Mouse (Mus musculus): ENCODE results near the gene Clcn5. TPM values are rescaled to one million over a fixed set of nuclear protein-coding genes. Genes with fewer than 3 reads are reported as not detected.
A peak's percentile ranks its signal among the peaks of the same experiment; 100 is the strongest.

Gene Clcn5
- polyA plus RNA-seq, 1 experiment from 2014 or later = 26.0 TPM

GRCm38 (mm10) chrX:7188311-7188807 is 130.8 kb downstream of the Clcn5 start:
- Histone ChIP-seq H3K4me2 (replicated peaks) (peak overlapping the region; percentile 48), H3K4me1 (no peaks in the 10 kb centered on the region), H3K4me3 (peak overlapping the region; percentile 31), H3K9me3 (no peaks in the 10 kb centered on the region), H3K27me3 (no peaks in the 10 kb centered on the region), H3K36me3 (0 out of 2 replicates have a peak, but pooled peaks cover 1% of the 10 kb centered on the region), H3K27ac (peak overlapping the region; percentile 85), H3K9ac (peak overlapping the region; percentile 7; the same call in 1 of the 2 replicates)
- 22% methylated on average over 17 of the region's 17 CpGs for WGBS
- ATAC-seq (ENCODE audit: insufficient number of reproducible peaks, insufficient read depth, low FRiP score, low TSS enrichment) = peak; percentile 85

GRCm38 (mm10) chrX:7187455-7188310 is 131.5 kb downstream of the Clcn5 start:
- no peak for ATAC-seq (ENCODE audit: insufficient number of reproducible peaks, insufficient read depth, low FRiP score, low TSS enrichment)
- 30% methylated on average over 10 of the region's 10 CpGs for WGBS
- H3K4me2 ChIP-seq (replicated peaks) = peak overlapping the region; percentile 48
- no peaks in the 10 kb centered on the region for H3K4me1 ChIP-seq
- H3K27ac ChIP-seq = peak overlapping the region; percentile 85
- no peaks in the 10 kb centered on the region for H3K27me3 ChIP-seq
- peak overlapping the region; percentile 7; the same call in 1 of the 2 replicates for H3K9ac ChIP-seq
- 0 out of 2 replicates have a peak, but pooled peaks cover 3% of the 10 kb centered on the region for H3K36me3 ChIP-seq
- H3K4me3 ChIP-seq = peak overlapping the region; percentile 31
- H3K9me3 ChIP-seq = no peaks in the 10 kb centered on the region

- Histone ChIP-seq H3K9me3 (no peaks in the 10 kb centered on the region), H3K4me1 (no peaks in the 10 kb centered on the region), H3K36me3 (0 out of 2 replicates have a peak, but pooled peaks cover 3% of the 10 kb centered on the region), H3K27me3 (no peaks in the 10 kb centered on the region), H3K9ac (no peak overlapping the region), H3K27ac (no peak overlapping the region), H3K4me3 (no peak overlapping the region), H3K4me2 (replicated peaks) (no peak overlapping the region)
- WGBS = 74% methylated on average over 5 of the region's 5 CpGs
- ATAC-seq (ENCODE audit: insufficient number of reproducible peaks, insufficient read depth, low FRiP score, low TSS enrichment) = no peak
Observed at GRCm38 (mm10) chrX:7170156-7170555, 149.0 kb downstream of the Clcn5 start.

GRCm38 (mm10) chrX:7168799-7169198 is 150.4 kb downstream of the Clcn5 start:
- H3K36me3 ChIP-seq = 0 out of 2 replicates have a peak, but pooled peaks cover 3% of the 10 kb centered on the region
- no peaks in the 10 kb centered on the region for H3K9me3 ChIP-seq
- H3K4me1 ChIP-seq = no peaks in the 10 kb centered on the region
- H3K27ac ChIP-seq = no peak overlapping the region
- no peaks in the 10 kb centered on the region for H3K27me3 ChIP-seq
- H3K4me3 ChIP-seq = no peak overlapping the region
- no peak overlapping the region for H3K9ac ChIP-seq
- WGBS = 77% methylated on average over 5 of the region's 5 CpGs
- no peak for ATAC-seq (ENCODE audit: insufficient number of reproducible peaks, insufficient read depth, low FRiP score, low TSS enrichment)
- H3K4me2 ChIP-seq (replicated peaks) = no peak overlapping the region

GRCm38 (mm10) chrX:7157976-7158375 is 161.2 kb downstream of the Clcn5 start:
- no peaks in the 10 kb centered on the region for H3K36me3 ChIP-seq

GRCm38 (mm10) chrX:7156026-7156732 is 163.0 kb downstream of the Clcn5 start:
- no peaks in the 10 kb centered on the region for H3K36me3 ChIP-seq
- H3K9ac ChIP-seq = no peak overlapping the region
- H3K27ac ChIP-seq = no peak overlapping the region
- no peaks in the 10 kb centered on the region for H3K4me1 ChIP-seq
- no peak overlapping the region for H3K4me3 ChIP-seq
- H3K27me3 ChIP-seq = no peaks in the 10 kb centered on the region
- no peaks in the 10 kb centered on the region for H3K9me3 ChIP-seq
- no peak for ATAC-seq (ENCODE audit: insufficient number of reproducible peaks, insufficient read depth, low FRiP score, low TSS enrichment)
- no peak overlapping the region for H3K4me2 ChIP-seq (replicated peaks)
- WGBS = 68% methylated on average over 6 of the region's 6 CpGs

More at GRCm38 (mm10) chrX:7157976-7158375, 161.2 kb downstream of the Clcn5 start:
- no peak for ATAC-seq (ENCODE audit: insufficient number of reproducible peaks, insufficient read depth, low FRiP score, low TSS enrichment)
- Histone ChIP-seq H3K9ac (no peak overlapping the region), H3K27me3 (no peaks in the 10 kb centered on the region), H3K27ac (no peak overlapping the region), H3K9me3 (no peaks in the 10 kb centered on the region), H3K4me3 (no peak overlapping the region), H3K4me1 (no peaks in the 10 kb centered on the region), H3K4me2 (replicated peaks) (no peak overlapping the region)
- WGBS = 87% methylated on average over 3 of the region's 3 CpGs

- no peak for ATAC-seq (ENCODE audit: insufficient number of reproducible peaks, insufficient read depth, low FRiP score, low TSS enrichment)
- no peak overlapping the region for H3K27ac ChIP-seq
- WGBS = 75% methylated on average over 4 of the region's 4 CpGs
- H3K4me2 ChIP-seq (replicated peaks) = no peak overlapping the region
- no peaks in the 10 kb centered on the region for H3K9me3 ChIP-seq
- no peak overlapping the region for H3K9ac ChIP-seq
- no peaks in the 10 kb centered on the region for H3K4me1 ChIP-seq
- H3K36me3 ChIP-seq = no peaks in the 10 kb centered on the region
- no peaks in the 10 kb centered on the region for H3K27me3 ChIP-seq
- no peak overlapping the region for H3K4me3 ChIP-seq
Observed at GRCm38 (mm10) chrX:7150129-7150528, 169.0 kb downstream of the Clcn5 start.

GRCm38 (mm10) chrX:7146156-7146555 is 173.0 kb downstream of the Clcn5 start:
- WGBS = 42% methylated on average over 7 of the region's 7 CpGs
- Histone ChIP-seq H3K4me2 (replicated peaks) (no peak overlapping the region), H3K4me3 (no peak overlapping the region), H3K4me1 (no peaks in the 10 kb centered on the region), H3K9ac (no peak overlapping the region), H3K27me3 (no peaks in the 10 kb centered on the region), H3K27ac (no peak overlapping the region), H3K9me3 (no peaks in the 10 kb centered on the region), H3K36me3 (no peaks in the 10 kb centered on the region)
- ATAC-seq (ENCODE audit: insufficient number of reproducible peaks, insufficient read depth, low FRiP score, low TSS enrichment) = no peak

GRCm38 (mm10) chrX:7121618-7122280 is 197.4 kb downstream of the Clcn5 start:
- Histone ChIP-seq H3K4me2 (replicated peaks) (no peak overlapping the region), H3K36me3 (no peaks in the 10 kb centered on the region), H3K9me3 (no peaks in the 10 kb centered on the region), H3K9ac (no peak overlapping the region), H3K4me1 (no peaks in the 10 kb centered on the region), H3K4me3 (no peak overlapping the region), H3K27me3 (no peaks in the 10 kb centered on the region), H3K27ac (no peak overlapping the region)
- 68% methylated on average over 4 of the region's 4 CpGs for WGBS
- ATAC-seq (ENCODE audit: insufficient number of reproducible peaks, insufficient read depth, low FRiP score, low TSS enrichment) = no peak

GRCm38 (mm10) chrX:7114885-7115284 is 204.3 kb downstream of the Clcn5 start:
- Histone ChIP-seq H3K4me2 (replicated peaks) (no peak overlapping the region), H3K27me3 (no peaks in the 10 kb centered on the region), H3K27ac (no peak overlapping the region), H3K36me3 (no peaks in the 10 kb centered on the region), H3K9me3 (no peaks in the 10 kb centered on the region), H3K4me1 (no peaks in the 10 kb centered on the region), H3K9ac (no peak overlapping the region), H3K4me3 (no peak overlapping the region)
- 85% methylated on average over 3 of the region's 3 CpGs for WGBS
- ATAC-seq (ENCODE audit: insufficient number of reproducible peaks, insufficient read depth, low FRiP score, low TSS enrichment) = no peak

All from embryonic facial prominence, embryonic 12.5 days (tissue).